Mouse (Mus musculus) intestine, embryonic 14.5 days (tissue): ENCODE results near the gene Lrrc10. TPM values are rescaled to one million over a fixed set of nuclear protein-coding genes. Genes with fewer than 3 reads are reported as not detected.
"Not testable (repeated sequence)": the region's sequence is repeated elsewhere in the genome, so short reads cannot be mapped to it uniquely, and the experiment has no call there.

Experiments
- ATAC-seq: fragments of 200-750 bp; cut with Nextera tagmentation; replicated peaks from 2 replicates; pipeline ENCODE4 v1.8.0; 2017; ENCODE audit warnings: low read depth, moderate number of reproducible peaks, moderate TSS enrichment, moderate library complexity; ENCODE audit not compliant: low FRiP score, low TSS enrichment
- DNase-seq: peaks from one replicate; pipeline ENCODE4 v3.0.0-alpha.2; 2018; ENCODE audit warnings: low spot score
- H3K27ac ChIP-seq: fragments of 300-500 bp; sonication (generic); 2 replicates; pipeline ENCODE4 v1.5.1; 2014; ENCODE audit warnings: low read depth, mild to moderate bottlenecking, control low read depth
- H3K27me3 ChIP-seq: fragments of 300-500 bp; sonication (generic); replicated peaks from 2 replicates; pipeline ENCODE4 v1.6.1; 2014; ENCODE audit warnings: low read length, control low read depth; ENCODE audit not compliant: control insufficient read depth, insufficient read depth
- H3K36me3 ChIP-seq: fragments of 300-500 bp; sonication (generic); 2 replicates; pipeline ENCODE4 v1.6.1; 2014; ENCODE audit warnings: low read length, control low read depth; ENCODE audit not compliant: control insufficient read depth, insufficient read depth
- H3K4me1 ChIP-seq: fragments of 300-500 bp; sonication (generic); replicated peaks from 2 replicates; pipeline ENCODE4 v1.6.1; 2014; ENCODE audit warnings: low read length, control low read depth, mixed read lengths; ENCODE audit not compliant: control insufficient read depth, insufficient read depth
- H3K4me2 ChIP-seq: fragments of 300-500 bp; sonication (generic); 2 replicates; pipeline ENCODE4 v1.6.1; 2014; ENCODE audit warnings: low read length
- H3K4me3 ChIP-seq: fragments of 300-500 bp; sonication (generic); 2 replicates; pipeline ENCODE4 v1.5.1; 2014; ENCODE audit warnings: low read depth, low read length, control low read depth, mixed read lengths
- H3K9ac ChIP-seq: fragments of 300-500 bp; sonication (generic); 2 replicates; pipeline ENCODE4 v1.6.1; 2014; ENCODE audit warnings: mild to moderate bottlenecking, low read length
- H3K9me3 ChIP-seq: fragments of 300-500 bp; sonication (generic); 2 replicates; pipeline ENCODE4 v1.6.1; 2016; ENCODE audit warnings: low read length, control low read depth; ENCODE audit not compliant: control insufficient read depth
- WGBS: fragments of 180-500 bp; shearing (Covaris S2); extraction: QIAGEN DNeasy Blood & Tissue Kit; methylation state at CpG from one replicate; pipeline ENCODE4 v1.1.7; 2014; 5-methylcytosine and 5-hydroxymethylcytosine counted together
- polyA plus RNA-seq: library from polyadenylated mRNA; unstranded; fragments of >200 nt; fragmentation: Nextera tagmentation; extraction: Ambion mirVana; gene quantifications from 2 replicates; pipeline ENCODE4 v1.2.1, GENCODE M21; 2014

Lrrc10 gene
- polyA plus RNA-seq, 1 experiment from 2014 or later, result not detected

DNA sequence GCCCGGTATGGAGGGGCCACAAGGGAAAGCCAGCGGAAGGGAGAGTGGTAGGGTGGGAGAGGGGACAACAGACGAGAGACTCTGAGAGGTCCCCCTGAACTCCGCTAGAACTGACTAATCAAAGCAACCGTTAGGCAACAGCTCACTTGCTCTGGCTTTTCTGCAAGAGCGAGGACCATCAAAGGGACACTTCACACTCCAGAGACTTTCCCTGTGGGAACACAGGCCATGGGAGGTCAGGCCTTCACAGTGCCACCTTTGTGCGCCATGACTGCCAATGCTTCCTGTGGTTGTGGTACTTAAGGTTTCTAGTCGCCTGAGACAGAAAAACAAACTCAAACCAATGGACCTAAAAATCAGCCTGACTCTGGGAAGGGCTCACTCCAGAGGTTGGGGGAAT lies 34.1 kb upstream of the Lrrc10 start:
- Histone ChIP-seq H3K9me3 (no peaks in the 10 kb centered on the region), H3K27me3 (no peaks in the 10 kb centered on the region), H3K4me1 (peaks cover 8% of the 10 kb centered on the region; the same call in 1 of the 2 replicates), H3K4me3 (no peak overlapping the region), H3K27ac (no peak overlapping the region), H3K36me3 (no peaks in the 10 kb centered on the region), H3K4me2 (no peak overlapping the region), H3K9ac (no peak overlapping the region)
- DNase-seq (no peak), ATAC-seq (no peak)
- 75% methylated on average over 8 of the region's 8 CpGs for WGBS

DNA sequence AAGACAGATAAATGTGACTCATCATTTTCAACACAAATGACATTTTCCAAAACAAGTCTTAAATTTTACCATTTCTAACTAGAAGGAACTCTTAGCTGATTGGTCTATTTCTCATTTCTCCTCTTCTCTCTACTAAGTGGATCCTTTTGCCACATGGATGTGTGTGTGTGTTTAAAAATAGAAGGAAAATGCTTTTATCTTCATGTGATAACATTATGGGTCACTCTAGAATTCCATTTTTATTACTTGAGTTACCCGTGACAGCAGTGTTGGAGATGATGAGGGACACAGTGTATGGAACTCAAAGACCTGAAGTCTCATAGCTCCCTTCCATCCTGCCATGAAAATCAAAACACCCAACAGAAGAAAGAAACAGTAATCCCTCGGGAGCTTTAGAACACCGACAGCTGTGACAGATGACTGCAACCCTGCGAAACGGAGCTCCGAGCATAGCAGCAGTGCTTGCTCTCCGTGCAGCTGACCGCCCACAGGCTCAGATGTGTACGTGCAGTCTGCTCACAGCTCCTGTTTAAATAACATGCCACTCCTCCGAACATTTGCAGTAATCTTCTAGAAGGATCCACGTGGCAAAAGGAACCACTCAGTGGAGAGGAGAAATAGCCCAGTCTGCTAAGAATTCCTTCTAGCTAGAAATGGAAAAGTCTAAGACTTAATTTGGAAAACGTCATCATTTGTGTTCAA lies 31.3 kb upstream of the Lrrc10 start:
- peak overlapping the region; percentile 39 for H3K4me2 ChIP-seq
- no peak overlapping the region for H3K27ac ChIP-seq
- H3K9ac ChIP-seq, result no peak overlapping the region
- no peaks in the 10 kb centered on the region for H3K36me3 ChIP-seq
- H3K9me3 ChIP-seq, result no peaks in the 10 kb centered on the region
- DNase-seq, result peak; percentile 63
- ATAC-seq, result peak; percentile 80
- no peak overlapping the region for H3K4me3 ChIP-seq
- peaks cover 8% of the 10 kb centered on the region; the same call in 1 of the 2 replicates for H3K4me1 ChIP-seq
- no peaks in the 10 kb centered on the region for H3K27me3 ChIP-seq
- 6% methylated on average over 12 of the region's 12 CpGs for WGBS

DNA sequence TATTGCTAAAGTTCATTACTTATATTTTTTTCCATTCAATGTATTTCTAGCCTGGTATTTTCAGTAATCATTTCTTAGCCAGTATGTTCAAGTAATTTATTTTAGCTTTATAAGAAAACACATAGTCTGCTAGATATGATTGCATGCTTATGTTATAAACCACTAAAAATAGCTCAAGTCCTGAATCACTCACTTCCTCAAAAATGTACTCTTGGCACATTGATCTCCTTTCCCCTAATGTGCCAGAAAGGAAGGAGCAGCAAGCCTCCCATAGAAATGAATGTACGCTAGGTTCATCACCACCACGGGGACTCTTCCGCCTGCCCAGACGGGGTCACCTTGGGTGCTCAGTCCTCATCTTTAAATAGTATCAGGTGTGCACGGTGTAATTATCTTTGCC lies 30.6 kb upstream of the Lrrc10 start:
- H3K27ac ChIP-seq, result no peak overlapping the region
- ATAC-seq (no peak), DNase-seq (no peak)
- no peaks in the 10 kb centered on the region for H3K36me3 ChIP-seq
- 88% methylated on average over 5 of the region's 5 CpGs for WGBS
- no peak overlapping the region for H3K4me3 ChIP-seq
- H3K4me1 ChIP-seq, result peaks cover 8% of the 10 kb centered on the region; the same call in 1 of the 2 replicates
- H3K9me3 ChIP-seq, result no peaks in the 10 kb centered on the region
- H3K4me2 ChIP-seq, result no peak overlapping the region
- no peak overlapping the region for H3K9ac ChIP-seq
- H3K27me3 ChIP-seq, result no peaks in the 10 kb centered on the region

DNA sequence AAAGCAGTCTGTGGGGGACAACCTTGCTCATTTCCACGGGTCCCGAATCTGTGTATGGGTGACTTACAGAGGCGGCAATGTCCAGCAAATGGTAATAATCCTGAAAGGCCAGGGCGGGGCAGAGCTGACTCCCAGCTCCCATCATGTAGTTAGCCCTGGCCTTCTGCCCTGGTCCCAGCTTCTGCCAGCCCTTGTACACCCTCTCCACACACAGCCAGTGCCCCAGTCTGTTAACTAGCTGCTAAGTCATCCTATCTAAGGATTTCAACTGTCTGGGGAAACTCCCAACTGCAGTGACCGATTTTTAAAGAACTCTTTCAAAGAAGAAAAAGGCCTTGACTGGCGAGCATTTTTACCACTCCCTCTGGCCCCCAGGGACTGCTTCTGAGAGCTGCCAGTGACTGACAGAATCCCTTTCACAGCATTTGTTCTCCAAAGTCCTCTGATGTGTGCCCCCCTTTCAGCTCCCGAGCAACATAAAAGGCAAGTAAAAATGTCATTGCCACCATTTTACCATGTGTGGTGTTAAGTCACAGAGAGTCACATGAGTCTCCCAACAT lies 26.8 kb upstream of the Lrrc10 start:
- H3K36me3 ChIP-seq, result no peaks in the 10 kb centered on the region
- no peak overlapping the region for H3K27ac ChIP-seq
- ATAC-seq, result no peak
- 69% methylated on average over 7 of the region's 7 CpGs for WGBS
- H3K4me1 ChIP-seq, result peaks cover 8% of the 10 kb centered on the region; the same call in 1 of the 2 replicates
- no peak overlapping the region for H3K4me3 ChIP-seq
- H3K27me3 ChIP-seq, result no peaks in the 10 kb centered on the region
- no peak for DNase-seq
- no peaks in the 10 kb centered on the region for H3K9me3 ChIP-seq
- no peak overlapping the region for H3K9ac ChIP-seq
- no peak overlapping the region for H3K4me2 ChIP-seq

DNA sequence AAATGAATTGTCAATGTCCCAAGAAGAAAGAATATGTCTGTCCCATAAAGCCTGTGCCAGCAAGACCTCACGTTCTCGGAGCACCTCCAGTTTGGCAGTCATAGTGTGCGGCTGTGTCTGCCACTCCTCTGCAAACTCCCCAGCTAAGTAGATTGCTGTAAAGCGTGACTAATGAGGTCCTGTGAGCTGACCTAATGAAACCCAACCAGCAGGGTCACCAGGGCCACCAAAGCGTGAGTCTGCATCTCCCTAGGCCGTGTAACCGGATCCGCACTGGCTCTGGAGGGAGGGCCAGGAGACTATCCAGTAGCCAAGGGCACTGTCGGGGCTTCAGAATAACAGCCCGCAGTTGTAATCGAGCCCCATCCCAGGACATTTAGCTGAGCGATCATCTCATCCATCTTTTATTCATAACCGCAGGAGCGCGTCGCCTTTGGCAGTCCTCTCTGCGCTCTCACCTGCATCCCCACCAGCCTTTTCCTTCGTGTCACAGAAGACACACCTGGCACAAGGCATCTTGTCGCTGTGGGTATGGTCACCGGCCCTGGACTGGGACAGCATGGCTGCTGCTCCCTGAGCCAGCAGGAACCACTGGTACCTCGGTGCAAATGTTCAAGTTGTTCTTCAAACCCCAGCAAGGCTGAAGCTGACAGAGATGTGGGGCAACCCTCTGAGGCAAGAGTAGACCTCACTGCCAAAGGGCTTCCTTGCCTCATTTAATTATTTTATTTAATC lies 24.0 kb upstream of the Lrrc10 start:
- no peaks in the 10 kb centered on the region for H3K27me3 ChIP-seq
- ATAC-seq, result no peak
- no peaks in the 10 kb centered on the region for H3K36me3 ChIP-seq
- no peak overlapping the region for H3K9ac ChIP-seq
- H3K4me1 ChIP-seq, result no peaks in the 10 kb centered on the region
- H3K9me3 ChIP-seq, result no peaks in the 10 kb centered on the region
- 27% methylated on average over 21 of the region's 21 CpGs for WGBS
- no peak overlapping the region for H3K4me2 ChIP-seq
- H3K27ac ChIP-seq, result no peak overlapping the region
- no peak overlapping the region for H3K4me3 ChIP-seq
- DNase-seq, result no peak

DNA sequence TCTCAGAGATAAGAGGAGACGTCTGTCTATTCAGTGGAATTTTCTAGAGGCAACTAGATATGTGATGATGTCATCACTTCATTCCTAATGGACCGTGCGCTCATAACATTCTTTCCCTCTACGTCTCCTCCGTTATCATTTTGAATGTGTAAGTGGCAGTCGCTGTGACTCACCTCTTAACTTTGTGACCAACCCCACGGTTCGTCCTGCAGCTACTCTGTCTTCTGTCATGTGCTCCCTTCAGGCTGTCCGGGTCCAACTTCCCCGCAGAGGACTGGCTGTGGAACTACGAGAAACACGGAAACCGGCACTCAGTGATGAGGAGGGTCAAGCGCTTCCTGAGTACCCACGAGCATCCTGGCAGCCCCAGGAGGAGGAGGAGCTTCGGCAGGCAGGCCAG lies 21.4 kb upstream of the Lrrc10 start:
- H3K36me3 ChIP-seq, result no peaks in the 10 kb centered on the region
- no peak for ATAC-seq

DNA sequence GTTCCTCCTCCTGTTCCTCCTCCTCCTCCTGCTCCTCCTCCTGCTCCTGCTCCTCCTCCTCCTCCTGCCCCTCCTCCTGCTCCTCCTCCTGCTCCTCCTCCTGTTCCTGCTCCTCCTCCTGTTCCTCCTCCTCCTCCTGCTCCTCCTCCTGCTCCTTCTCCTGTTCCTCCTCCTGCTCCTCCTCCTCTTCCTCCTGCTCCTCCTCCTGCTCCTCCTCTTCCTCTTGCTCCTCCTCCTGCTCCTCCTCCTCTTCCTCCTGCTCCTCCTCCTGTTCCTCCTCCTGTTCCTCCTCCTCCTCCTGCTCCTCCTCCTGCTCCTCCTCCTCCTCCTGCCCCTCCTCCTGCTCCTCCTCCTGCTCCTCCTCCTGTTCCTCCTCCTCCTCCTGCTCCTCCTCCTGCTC lies 19.4 kb upstream of the Lrrc10 start:
- H3K9ac ChIP-seq, ATAC-seq, H3K36me3 ChIP-seq, DNase-seq, H3K27me3 ChIP-seq, H3K4me2 ChIP-seq, H3K4me1 ChIP-seq, H3K27ac ChIP-seq, H3K4me3 ChIP-seq, H3K9me3 ChIP-seq: not testable (repeated sequence)

More for the DNA sequence above, 21.4 kb upstream of the Lrrc10 start:
- H3K27ac ChIP-seq, result no peak overlapping the region
- no peaks in the 10 kb centered on the region for H3K9me3 ChIP-seq
- no peak overlapping the region for H3K9ac ChIP-seq
- H3K27me3 ChIP-seq, result no peaks in the 10 kb centered on the region
- 30% methylated on average over 16 of the region's 16 CpGs for WGBS
- DNase-seq, result no peak
- no peaks in the 10 kb centered on the region for H3K4me1 ChIP-seq
- peak overlapping the region; percentile 38 for H3K4me2 ChIP-seq
- H3K4me3 ChIP-seq, result peak overlapping the region; percentile 10; the same call in 1 of the 2 replicates

DNA sequence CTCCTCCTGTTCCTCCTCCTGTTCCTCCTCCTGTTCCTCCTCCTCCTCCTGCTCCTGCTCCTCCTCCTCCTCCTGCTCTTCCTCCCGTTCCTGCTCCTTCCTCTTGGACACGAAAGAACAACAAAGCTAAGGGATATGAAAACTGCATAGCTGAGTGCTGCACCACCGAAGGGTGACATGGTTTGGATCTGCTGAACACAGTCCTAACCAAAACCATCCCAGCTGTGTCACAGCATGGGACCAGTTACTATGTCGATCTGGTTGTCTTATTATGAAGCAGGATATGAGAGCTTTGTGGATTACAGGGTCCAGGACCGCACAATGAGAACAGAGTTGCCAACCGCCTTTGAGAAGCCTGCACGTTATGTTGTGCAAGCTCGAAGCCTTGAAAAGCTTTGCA lies 19.0 kb upstream of the Lrrc10 start:
- Histone ChIP-seq H3K4me3 (no peak overlapping the region), H3K9me3 (no peaks in the 10 kb centered on the region), H3K27me3 (no peaks in the 10 kb centered on the region), H3K27ac (no peak overlapping the region), H3K9ac (no peak overlapping the region), H3K36me3 (no peaks in the 10 kb centered on the region), H3K4me1 (no peaks in the 10 kb centered on the region), H3K4me2 (no peak overlapping the region)
- ATAC-seq, result no peak
- 87% methylated on average over 8 of the region's 8 CpGs for WGBS
- no peak for DNase-seq
